Mouse (Mus musculus): ENCODE data around the gene Clcn1.

GRCm38 (mm10) chr6:42364607-42365006 lies 78.1 kb downstream of the Clcn1 start:
- TF ChIP-seq CTCF (IDR thresholded peaks at IDR 0.05 in 2 of 3, conservative IDR thresholded peaks at IDR 0.05 in 1 of 3; ENCODE audit: control insufficient read depth in 1 of 3, insufficient read depth in 1 of 3, low read depth in 2 of 3, low read length in 3 of 3, poor library complexity in 1 of 3, severe bottlenecking in 1 of 3), result no peak
- TF ChIP-seq POLR2A (IDR thresholded peaks at IDR 0.05; ENCODE audit: control insufficient read depth in 1 of 2, insufficient read depth in 1 of 2, low read depth in 1 of 2, low read length in 2 of 2, poor library complexity in 1 of 2), result no peak

Data from MEL (cell line).